Mouse (Mus musculus) liver, embryonic 14.5 days (tissue): ENCODE data around the gene Ttk.

Source experiments
- CTCF ChIP-seq: IDR thresholded peaks from 2 replicates; pipeline ENCODE4 v1.5.1; 2016; ENCODE audit warnings: antibody characterized with exemption, low read depth, control low read depth
- EP300 ChIP-seq: IDR thresholded peaks from 2 replicates; pipeline ENCODE4 v1.6.1; 2016; ENCODE audit warnings: antibody characterized with exemption, low read depth

GRCm38 (mm10) chr9:83819188-83819587 lies 15.3 kb upstream of the Ttk start:
- TF ChIP-seq CTCF (no peak), EP300 (no peak)
